Mouse (Mus musculus) small intestine, adult 2 months (tissue): ENCODE results near the gene Olfr323. TPM values are rescaled to one million over a fixed set of nuclear protein-coding genes. Genes with fewer than 3 reads are reported as not detected.
A peak's percentile ranks its signal among the peaks of the same experiment; 100 is the strongest.

Source experiments
- H3K27ac ChIP-seq: fragments of 200-500 bp; 2 replicates; pipeline ENCODE4 v1.5.1; 2012; ENCODE audit warnings: low read depth, low read length, control low read depth, inconsistent platforms; ENCODE audit not compliant: insufficient read depth
- H3K27me3 ChIP-seq: fragments of 200-500 bp; 2 replicates; pipeline ENCODE4 v1.6.1; 2012; ENCODE audit warnings: mild to moderate bottlenecking, moderate library complexity, low read length, inconsistent platforms; ENCODE audit not compliant: control insufficient read depth, insufficient read depth
- H3K36me3 ChIP-seq: fragments of 200-500 bp; 2 replicates; pipeline ENCODE4 v1.6.1; 2012; ENCODE audit warnings: mild to moderate bottlenecking, low read length, control low read depth, inconsistent platforms; ENCODE audit not compliant: control insufficient read depth, insufficient read depth
- H3K4me1 ChIP-seq: fragments of 200-500 bp; 2 replicates; pipeline ENCODE4 v1.6.1; 2012; ENCODE audit warnings: low read length, inconsistent platforms, mixed read lengths; ENCODE audit not compliant: control insufficient read depth, insufficient read depth, insufficient read length
- H3K4me3 ChIP-seq: fragments of 200-500 bp; 2 replicates; pipeline ENCODE4 v1.5.1; 2012; ENCODE audit warnings: low read depth, mild to moderate bottlenecking, control low read depth, inconsistent platforms, low read length, moderate library complexity
- CTCF ChIP-seq: fragments of 200-500 bp; IDR thresholded peaks from 2 replicates; pipeline ENCODE4 v1.5.1; 2012; ENCODE audit warnings: low read depth, mild to moderate bottlenecking, control low read depth, inconsistent platforms, low read length, moderate library complexity, mixed read lengths; ENCODE audit not compliant: insufficient replicate concordance, insufficient read length; ENCODE audit errors: extremely low read depth
- POLR2A ChIP-seq: fragments of 200-500 bp; IDR thresholded peaks from 2 replicates; pipeline ENCODE4 v1.6.1; 2012; ENCODE audit warnings: low read depth, mild to moderate bottlenecking, control low read depth, inconsistent platforms, low read length, moderate library complexity
- WGBS: fragments of 180-500 bp; shearing (Covaris S2); methylation state at CpG from one replicate; pipeline ENCODE4 v1.1.7; 2018; 5-methylcytosine and 5-hydroxymethylcytosine counted together
- polyA plus RNA-seq: library from polyadenylated mRNA; depleted of rRNA; stranded (reverse); fragments of >200 nt; gene quantifications from 2 replicates; pipeline ENCODE4 v1.2.3, GENCODE M21; 2012

The Olfr323 gene
- polyA plus RNA-seq, 1 experiment = not detected

DNA sequence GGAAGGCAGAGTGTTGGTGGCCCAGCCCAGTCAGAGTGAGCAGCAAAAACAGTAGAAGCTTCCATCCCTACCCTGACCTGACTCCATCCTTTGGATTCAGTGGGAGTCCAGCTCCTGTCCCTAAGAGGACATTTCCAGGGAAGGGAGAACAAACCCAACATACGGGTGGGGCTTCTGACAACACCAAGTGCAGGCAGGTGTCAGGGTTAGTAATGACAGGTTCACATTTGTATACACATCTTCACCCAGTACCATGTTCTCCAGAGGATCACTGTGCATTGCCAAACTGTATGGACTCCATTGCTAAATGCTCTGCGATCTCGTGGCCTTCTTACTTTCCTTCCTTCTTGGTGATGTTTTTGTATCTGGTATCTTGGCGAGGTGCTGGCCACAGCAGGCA is 14.3 kb downstream of the Olfr323 start, which contains the start of gene 2210407C18Rik:
Gene 2210407C18Rik, minus strand, starts transcription at position 101 of the 400 bp plus-strand sequence.
- H3K4me3 ChIP-seq = no peak within 1 kb of the TSS

GRCm38 (mm10) chr11:58614526-58614925 is 15.8 kb downstream of the Olfr323 start:
- Histone ChIP-seq H3K4me1 (peaks cover 52% of the 10 kb centered on the region), H3K27ac (peak overlapping the region; percentile 76), H3K27me3 (no peaks in the 10 kb centered on the region), H3K36me3 (no peaks in the 10 kb centered on the region), H3K4me3 (no peak overlapping the region)
- TF ChIP-seq POLR2A (no peak), CTCF (no peak)

More for the DNA sequence above, 14.3 kb downstream of the Olfr323 start, which contains the start of gene 2210407C18Rik:
- no peaks in the 10 kb centered on the region for H3K27me3 ChIP-seq
- H3K27ac ChIP-seq = no peak within 1 kb of the TSS
- no peak for TF ChIP-seq POLR2A
- TF ChIP-seq CTCF = no peak
- peaks cover 45% of the 10 kb centered on the region; the same call in 1 of the 2 replicates for H3K4me1 ChIP-seq
- WGBS = 84% methylated on average over 4 of the region's 4 CpGs
- no peaks in the 10 kb centered on the region for H3K36me3 ChIP-seq

DNA sequence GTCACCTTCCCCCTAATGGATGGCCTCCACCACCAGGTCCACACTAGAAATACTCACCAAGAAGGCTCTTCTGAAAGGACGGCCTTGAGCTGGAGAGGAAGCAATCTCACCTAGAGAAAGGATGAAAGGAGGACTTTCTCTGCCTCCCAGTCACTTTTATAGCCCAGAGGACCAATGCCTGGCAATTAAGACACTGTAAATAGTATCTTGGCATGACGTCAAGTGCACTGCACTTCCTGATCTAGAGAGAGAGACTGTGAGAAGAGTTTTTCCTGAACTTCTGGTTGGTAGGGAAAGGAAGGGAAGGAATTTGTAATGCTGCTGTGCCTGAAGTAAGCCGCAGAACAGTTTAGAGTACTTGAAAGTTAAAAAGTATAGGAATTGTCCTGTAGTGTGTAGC is 16.9 kb downstream of the Olfr323 start:
- H3K27me3 ChIP-seq = no peaks in the 10 kb centered on the region
- TF ChIP-seq POLR2A (no peak), CTCF (no peak)
- H3K27ac ChIP-seq = peak overlapping the region; percentile 76; the same call in 1 of the 2 replicates
- no peak overlapping the region for H3K4me3 ChIP-seq
- 25% methylated on average over 3 of the region's 3 CpGs for whole genome bisulfite sequencing
- peaks cover 49% of the 10 kb centered on the region for H3K4me1 ChIP-seq
- no peaks in the 10 kb centered on the region for H3K36me3 ChIP-seq

DNA sequence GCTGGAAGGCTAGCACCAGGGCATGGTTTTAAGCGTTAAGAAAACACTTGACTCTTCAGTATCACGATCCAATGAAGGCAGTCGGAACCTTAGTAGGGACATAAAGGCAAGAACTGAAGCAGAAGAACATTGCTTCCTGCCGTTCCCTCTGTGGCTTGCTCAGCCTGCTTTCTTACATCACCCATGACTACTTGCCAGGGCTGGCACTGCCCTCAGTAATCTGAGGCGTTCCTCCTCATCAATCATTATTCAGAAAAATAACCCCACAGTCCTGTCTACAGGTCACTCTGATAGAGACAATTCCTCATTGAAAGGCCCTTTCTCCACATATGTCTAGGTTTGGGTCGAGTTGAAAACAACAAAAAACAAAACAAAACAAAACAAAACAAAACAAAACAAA is 23.3 kb downstream of the Olfr323 start:
- Histone ChIP-seq H3K27me3 (no peaks in the 10 kb centered on the region), H3K4me1 (peaks cover 37% of the 10 kb centered on the region), H3K27ac (peak overlapping the region; percentile 48), H3K36me3 (0 out of 2 replicates have a peak, but pooled peaks cover 2% of the 10 kb centered on the region), H3K4me3 (no peak overlapping the region)
- TF ChIP-seq CTCF = no peak
- no peak for TF ChIP-seq POLR2A
- 34% methylated on average over 6 of the region's 6 CpGs for WGBS

- Histone ChIP-seq H3K27ac (peak overlapping the region; percentile 48), H3K27me3 (no peaks in the 10 kb centered on the region), H3K36me3 (0 out of 2 replicates have a peak, but pooled peaks cover 2% of the 10 kb centered on the region), H3K4me1 (peaks cover 37% of the 10 kb centered on the region), H3K4me3 (no peak overlapping the region)
- 32% methylated on average over 12 of the region's 12 CpGs for WGBS
- no peak for TF ChIP-seq CTCF
- TF ChIP-seq POLR2A = no peak
These were observed 24.0 kb downstream of the Olfr323 start for GRCm38 (mm10) chr11:58606177-58606919.

GRCm38 (mm10) chr11:58605228-58605627 is 25.1 kb downstream of the Olfr323 start:
- WGBS = 24% methylated on average over 3 of the region's 3 CpGs
- H3K36me3 ChIP-seq = 0 out of 2 replicates have a peak, but pooled peaks cover 2% of the 10 kb centered on the region
- no peak overlapping the region for H3K4me3 ChIP-seq
- TF ChIP-seq POLR2A (no peak), CTCF (no peak)
- peaks cover 30% of the 10 kb centered on the region for H3K4me1 ChIP-seq
- peak overlapping the region; percentile 51 for H3K27ac ChIP-seq
- H3K27me3 ChIP-seq = no peaks in the 10 kb centered on the region

- Histone ChIP-seq H3K36me3 (0 out of 2 replicates have a peak, but pooled peaks cover 2% of the 10 kb centered on the region), H3K4me3 (no peak overlapping the region), H3K4me1 (peaks cover 27% of the 10 kb centered on the region), H3K27me3 (no peaks in the 10 kb centered on the region), H3K27ac (peak overlapping the region; percentile 51)
- no peak for TF ChIP-seq CTCF
- TF ChIP-seq POLR2A = no peak
- 14% methylated on average over 2 of the region's 2 CpGs for WGBS
These were observed 25.6 kb downstream of the Olfr323 start for GRCm38 (mm10) chr11:58604688-58605087.
